Comparison of ENCODE assay signal across 28 mouse cellular contexts in the genomic region with DNA sequence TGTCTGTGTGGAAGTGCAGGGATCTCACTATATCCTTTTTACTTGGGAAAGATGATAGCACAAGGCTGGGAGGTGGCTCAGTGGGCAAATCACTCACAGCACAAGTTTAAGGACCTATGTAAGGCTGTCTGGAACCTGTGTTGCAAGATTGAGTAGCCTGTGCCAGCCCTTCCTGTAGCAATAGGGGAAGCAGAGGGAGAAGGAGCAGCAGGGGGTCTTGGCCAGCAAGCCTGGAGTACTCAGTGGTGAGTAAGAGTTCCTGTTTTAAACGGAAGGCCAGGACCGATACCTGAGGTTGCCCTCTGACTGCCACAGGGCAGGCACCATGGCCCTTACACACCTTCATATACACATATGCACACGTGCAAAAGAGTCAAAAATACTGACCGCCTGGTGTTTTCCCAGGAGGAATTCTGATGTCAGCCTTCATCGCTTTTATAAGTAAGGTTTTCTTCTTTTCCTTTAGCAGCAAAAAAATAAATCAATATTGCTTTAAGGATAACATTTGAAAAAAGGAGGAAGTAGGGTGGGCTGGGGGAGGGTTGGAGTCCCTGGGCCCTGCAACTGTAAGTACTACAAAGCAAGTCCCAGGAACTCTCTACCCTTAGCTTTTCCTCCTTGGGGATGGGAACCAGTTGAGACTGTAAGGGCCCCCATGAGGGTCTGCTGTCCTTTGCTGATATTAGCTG.
DNase-seq lines count a peak whose midpoint lies in the region; ATAC-seq and TF ChIP-seq lines count a peak whose summit lies in the region.
"Had no signal": no experiment of that assay in that cellular context is flagged by ENCODE, and none has a peak within 500 bp of the region (broad histone marks: within the 10 kb centered on the region; RNA-seq: fewer than 3 reads in every experiment).

No protein-coding gene starts in this region.

- H3K27ac ChIP-seq in embryonic facial prominence, embryonic 13.5 days, result peak overlapping the region; percentile 1; the same call in 1 of the 2 replicates
- no peak overlapping the region; the same call in 1 of the 2 replicates for H3K27ac ChIP-seq in embryonic facial prominence, embryonic 10.5 days (replicated peaks)
- no peak overlapping the region for H3K27ac ChIP-seq in liver, postnatal 0 days (ENCODE audit: low read depth)
- no peak overlapping the region for H3K27ac ChIP-seq in limb, embryonic 10.5 days
- H3K27ac ChIP-seq: heart, embryonic 13.5 days; hindbrain, embryonic 10.5 days; hindbrain, postnatal 0 days; intestine, embryonic 15.5 days; kidney, postnatal 0 days; liver, embryonic 13.5 days had no signal

- no peak for TF ChIP-seq CTCF in liver, postnatal 0 days (IDR thresholded peaks at IDR 0.05; ENCODE audit: low read depth)

- no peaks in the 10 kb centered on the region for H3K36me3 ChIP-seq in embryonic facial prominence, embryonic 13.5 days
- H3K36me3 ChIP-seq in embryonic facial prominence, embryonic 10.5 days (replicated peaks), result no peaks in the 10 kb centered on the region
- H3K36me3 ChIP-seq in liver, postnatal 0 days (replicated peaks; ENCODE audit: insufficient read depth, low read length), result no peaks in the 10 kb centered on the region
- no peaks in the 10 kb centered on the region for H3K36me3 ChIP-seq in limb, embryonic 10.5 days
- H3K36me3 ChIP-seq: heart, embryonic 13.5 days; hindbrain, embryonic 10.5 days; intestine, embryonic 15.5 days; liver, embryonic 13.5 days had no signal

- no peaks in the 10 kb centered on the region for H3K27me3 ChIP-seq in embryonic facial prominence, embryonic 13.5 days
- no peaks in the 10 kb centered on the region for H3K27me3 ChIP-seq in embryonic facial prominence, embryonic 10.5 days (replicated peaks; ENCODE audit: low read depth, poor library complexity, severe bottlenecking)
- H3K27me3 ChIP-seq in liver, postnatal 0 days (ENCODE audit: insufficient read depth, low read length), result no peaks in the 10 kb centered on the region
- no peaks in the 10 kb centered on the region for H3K27me3 ChIP-seq in limb, embryonic 10.5 days (ENCODE audit: low read depth, poor library complexity, severe bottlenecking)
- H3K27me3 ChIP-seq: heart, embryonic 13.5 days; liver, embryonic 13.5 days had no signal

- WGBS in embryonic facial prominence, embryonic 13.5 days, result 72% methylated on average over 5 of the region's 5 CpGs
- 85% methylated on average over 5 of the region's 5 CpGs for WGBS in embryonic facial prominence, embryonic 10.5 days
- WGBS in liver, postnatal 0 days (ENCODE audit: insufficient replicate concordance), result 46% methylated on average over 5 of the region's 5 CpGs
- WGBS in limb, embryonic 10.5 days, result 89% methylated on average over 5 of the region's 5 CpGs

- H3K9ac ChIP-seq in embryonic facial prominence, embryonic 13.5 days, result no peak overlapping the region
- no peak overlapping the region for H3K9ac ChIP-seq in liver, postnatal 0 days (replicated peaks)
- H3K9ac ChIP-seq: heart, embryonic 13.5 days; intestine, embryonic 15.5 days; liver, embryonic 13.5 days; lung, embryonic 14.5 days had no signal

- peaks cover 8% of the 10 kb centered on the region for H3K4me1 ChIP-seq in embryonic facial prominence, embryonic 13.5 days
- peaks cover 6% of the 10 kb centered on the region for H3K4me1 ChIP-seq in embryonic facial prominence, embryonic 10.5 days
- H3K4me1 ChIP-seq in liver, postnatal 0 days (ENCODE audit: insufficient read depth), result 0 out of 2 replicates have a peak, but pooled peaks cover 3% of the 10 kb centered on the region
- 0 out of 2 replicates have a peak, but pooled peaks cover 4% of the 10 kb centered on the region for H3K4me1 ChIP-seq in limb, embryonic 10.5 days
- H3K4me1 ChIP-seq: intestine, embryonic 15.5 days; liver, embryonic 13.5 days had no signal

- TF ChIP-seq EP300 in liver, postnatal 0 days (IDR thresholded peaks at IDR 0.05; ENCODE audit: low read depth), result no peak

- no peak overlapping the region for H3K4me2 ChIP-seq in embryonic facial prominence, embryonic 13.5 days
- H3K4me2 ChIP-seq in liver, postnatal 0 days (ENCODE audit: low read depth, low read length), result peak overlapping the region; percentile 18; the same call in 1 of the 2 replicates
- H3K4me2 ChIP-seq: heart, embryonic 13.5 days; intestine, embryonic 15.5 days; liver, embryonic 13.5 days; lung, embryonic 14.5 days had no signal

- no peak for DNase-seq in embryonic facial prominence, embryonic 10.5 days (ENCODE audit: low spot score)
- no peak for DNase-seq in liver, postnatal 0 days
- DNase-seq in liver, result no peak
- peak; percentile 25 for DNase-seq in NIH3T3 (ENCODE audit: low read depth)
- no peak for DNase-seq in kidney, adult 9 months
- DNase-seq in limb, embryonic 10.5 days (ENCODE audit: low spot score), result no peak
- DNase-seq: cerebellum, adult 11-12 months; cerebellum, adult 9-11 months; gastrocnemius, postnatal 10 days; heart, postnatal 10 days; kidney, adult 2 months; kidney, postnatal 4 days; liver, embryonic 13.5 days; lung, embryonic 14.5 days; lung, postnatal 36 days; midbrain, embryonic 14.5 days; right cerebral cortex, postnatal 25 days; spleen, adult 18-20 months; thymus, adult 18-20 months; thymus, postnatal 36 days had no signal

- ATAC-seq in embryonic facial prominence, embryonic 13.5 days (ENCODE audit: insufficient number of reproducible peaks, insufficient read depth, low FRiP score, low TSS enrichment, low read depth), result no peak
- no peak; the same call in 1 of the 2 replicates for ATAC-seq in liver, postnatal 0 days
- ATAC-seq in megakaryocyte progenitor cell, adult 5-6 weeks (replicated peaks; ENCODE audit: poor library complexity), result peak; percentile 97
- ATAC-seq: forebrain, embryonic 16.5 days; hindbrain, postnatal 0 days; intestine, embryonic 15.5 days had no signal

- H3K4me3 ChIP-seq in embryonic facial prominence, embryonic 13.5 days, result no peak overlapping the region
- H3K4me3 ChIP-seq in embryonic facial prominence, embryonic 10.5 days, result no peak overlapping the region
- H3K4me3 ChIP-seq in liver, postnatal 0 days (ENCODE audit: low read depth, low read length), result no peak overlapping the region
- no peak overlapping the region for H3K4me3 ChIP-seq in limb, embryonic 10.5 days
- H3K4me3 ChIP-seq: heart, embryonic 13.5 days; hindbrain, embryonic 10.5 days; intestine, embryonic 15.5 days; liver, embryonic 13.5 days had no signal

- H3K9me3 ChIP-seq in embryonic facial prominence, embryonic 13.5 days, result no peaks in the 10 kb centered on the region
- H3K9me3 ChIP-seq in embryonic facial prominence, embryonic 10.5 days, result no peaks in the 10 kb centered on the region
- no peaks in the 10 kb centered on the region for H3K9me3 ChIP-seq in liver, postnatal 0 days (ENCODE audit: low read length)
- no peaks in the 10 kb centered on the region for H3K9me3 ChIP-seq in limb, embryonic 10.5 days (replicated peaks)
- H3K9me3 ChIP-seq: heart, embryonic 13.5 days; intestine, embryonic 15.5 days; liver, embryonic 13.5 days had no signal
